8 mouse cellular contexts compared by ENCODE assay signal in the genomic region with DNA sequence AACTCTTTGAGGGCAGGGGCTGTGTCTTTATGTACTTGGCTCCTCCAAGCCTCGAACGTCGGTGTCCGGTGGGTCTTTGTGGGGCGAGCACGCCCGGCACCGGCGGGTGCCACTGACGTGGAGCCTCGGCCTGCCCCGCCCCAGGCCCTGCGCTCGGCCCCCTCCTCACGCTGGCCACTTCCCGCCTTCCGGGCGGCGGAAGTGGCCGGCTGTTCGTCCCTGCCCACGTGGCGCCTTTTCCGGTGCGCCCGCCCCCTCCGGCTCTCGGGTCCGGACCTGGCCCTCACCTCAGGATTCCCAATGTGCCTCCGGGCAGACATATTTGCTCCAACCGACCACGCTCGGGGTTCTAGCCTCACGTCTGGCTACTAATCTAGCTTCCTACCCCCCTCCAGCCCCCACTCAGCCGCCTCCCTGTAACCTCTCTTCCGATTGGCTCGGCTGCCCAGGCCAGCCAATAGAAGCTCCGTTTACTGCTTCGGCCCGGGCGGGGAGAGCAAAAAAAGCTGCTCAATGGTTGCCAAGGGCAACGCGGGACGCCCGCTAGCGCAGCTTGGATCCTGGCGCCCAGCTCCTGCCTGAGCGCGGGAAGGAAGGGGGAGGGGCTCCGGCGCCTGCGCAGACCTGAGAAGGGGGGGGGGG. TPM values are rescaled to one million over a fixed set of nuclear protein-coding genes. Genes with fewer than 3 reads are reported as not detected.
DNase-seq lines count a peak whose midpoint lies in the region; ATAC-seq and TF ChIP-seq lines count a peak whose summit lies in the region.

A gene (minus strand): TSS at position 400 of the 642 bp plus-strand sequence.

- H3K27me3 ChIP-seq in hindbrain, postnatal 0 days (ENCODE audit: insufficient read depth, low read length), result no peaks in the 10 kb centered on the region

- WGBS in hindbrain, postnatal 0 days, result under 1% methylated on average over 51 of the region's 52 CpGs

- DNase-seq in WW6 (ENCODE audit: low read depth, low spot score), result peak; percentile 87
- peak; percentile 98 to 99 for DNase-seq in cerebellum, postnatal 4 days (ENCODE audit: low spot score in 2 of 2)
- DNase-seq in gastrocnemius, adult 2 months, result peak; percentile 95
- DNase-seq in hindbrain, postnatal 0 days (ENCODE audit: low spot score), result peak; percentile 99
- peak; percentile 97 to 100 for DNase-seq in left cerebral cortex, adult 2 months (ENCODE audit: extremely low spot score in 1 of 2, low spot score in 2 of 2)
- peak; percentile 98 for DNase-seq in right cerebral cortex, adult 2 months (ENCODE audit: low spot score in 2 of 2)
- DNase-seq in urinary bladder, postnatal 14 days (ENCODE audit: low spot score), result peak; percentile 93

- H3K4me3 ChIP-seq in gastrocnemius, adult 2 months, result peak within 1 kb of the TSS; percentile 74
- peak within 1 kb of the TSS; percentile 57 for H3K4me3 ChIP-seq in hindbrain, postnatal 0 days (ENCODE audit: low read length)
- peak within 1 kb of the TSS; percentile 67 for H3K4me3 ChIP-seq in left cerebral cortex, adult 2 months

- no peaks in the 10 kb centered on the region for H3K36me3 ChIP-seq in hindbrain, postnatal 0 days (ENCODE audit: insufficient read depth, low read length)

- intact Hi-C loops in gastrocnemius, adult 2 months (cut with DNase I), result loop anchor here (5.0 kb wide), 1 partner anchor 204 kb away; a partner anchor contains a TSS
- intact Hi-C loops in left cerebral cortex, adult 2 months (cut with DNase I), result loop anchor here (2.0 kb wide), 1 partner anchor 19 kb away; no protein-coding TSS in a partner anchor

- no peak for TF ChIP-seq CTCF in gastrocnemius, adult 2 months (IDR thresholded peaks at IDR 0.05)
- TF ChIP-seq CTCF in hindbrain, postnatal 0 days (IDR thresholded peaks at IDR 0.05; ENCODE audit: low read depth), result no peak
- TF ChIP-seq CTCF in left cerebral cortex, adult 2 months (IDR thresholded peaks at IDR 0.05), result no peak

- peak within 1 kb of the TSS; percentile 94 for H3K27ac ChIP-seq in gastrocnemius, adult 2 months
- peak within 1 kb of the TSS; percentile 93 for H3K27ac ChIP-seq in hindbrain, postnatal 0 days
- peak within 1 kb of the TSS; percentile 99 for H3K27ac ChIP-seq in left cerebral cortex, adult 2 months

- peaks cover 15% of the 10 kb centered on the region for H3K4me1 ChIP-seq in hindbrain, postnatal 0 days (ENCODE audit: insufficient read depth, low read length)

- H3K9me3 ChIP-seq in hindbrain, postnatal 0 days (ENCODE audit: low read length), result no peaks in the 10 kb centered on the region

- H3K9ac ChIP-seq in hindbrain, postnatal 0 days (replicated peaks; ENCODE audit: low read length), result peak within 1 kb of the TSS; percentile 58

- H3K4me2 ChIP-seq in hindbrain, postnatal 0 days (ENCODE audit: low read depth, low read length), result peak within 1 kb of the TSS; percentile 70

- ATAC-seq in hindbrain, postnatal 0 days, result peak; percentile 99
- ATAC-seq in megakaryocyte, adult 5-6 weeks (ENCODE audit: poor library complexity, severe bottlenecking), result peak; percentile 99

RNA-seq across cellular contexts. Expression of the gene that starts here (rescaled TPM):
- total RNA-seq in gastrocnemius, adult 2 months (2021), result 1 to 10 TPM in 1 of 2 experiments, under 1 TPM in 1; 0.20 to 1.6 TPM
- 6.1 and 9.8 TPM in 2 replicates for total RNA-seq in hindbrain, postnatal 0 days (2014; rRNA removed)
- 8.2 TPM in 2 replicates for polyA plus RNA-seq in hindbrain, postnatal 0 days (2015; fragmentation: Nextera tagmentation; extraction: Ambion mirVana)
- total RNA-seq in left cerebral cortex, adult 2 months (2021), result 1 to 10 TPM; 6.5 to 9.2 TPM
- 3.5 and 6.0 TPM in 2 replicates for total RNA-seq in megakaryocyte, adult 5-6 weeks (2015)
- total RNA-seq in megakaryocyte, adult 5-6 weeks (2017), result 2.0 and 3.1 TPM in 2 replicates

Comparison
In these comparisons a context has a peak if more than half of its experiments do, and no peak if none do; other contexts are left out.
1. Peak in every context shown above with its lines: DNase-seq, ATAC-seq, H3K4me3 ChIP-seq and H3K27ac ChIP-seq.